Mouse (Mus musculus): ENCODE measurements at regions not wholly inside any gene's neighbourhood (a gene's known extent, or its start where the extent isn't known, plus 50 kb on each side); places are given as distances from the start of the nearest gene placed in this dataset.

GRCm38 (mm10) chr3:52196047-52196935 lies 71.8 kb upstream of the Foxo1 start:
- in situ Hi-C loops (cut with MboI): loop anchor here (10.0 kb wide), 1 partner anchor 491 kb away; no protein-coding TSS in a partner anchor

GRCm38 (mm10) chr3:52196936-52197246 lies 71.2 kb upstream of the Foxo1 start:
- in situ Hi-C loops (cut with MboI): loop anchor here (10.0 kb wide), 1 partner anchor 492 kb away; no protein-coding TSS in a partner anchor

- in situ Hi-C loops (cut with MboI): loop anchor here (10.0 kb wide), 1 partner anchor 493 kb away; no protein-coding TSS in a partner anchor
Observed at GRCm38 (mm10) chr3:52197982-52198750, 70.0 kb upstream of the Foxo1 start.

- in situ Hi-C loops (cut with MboI): loop anchor here (10.0 kb wide), 1 partner anchor 494 kb away; no protein-coding TSS in a partner anchor
Observed at GRCm38 (mm10) chr3:52198751-52199738, 69.1 kb upstream of the Foxo1 start.

GRCm38 (mm10) chr3:52200106-52200505 lies 68.0 kb upstream of the Foxo1 start:
- in situ Hi-C loops (cut with MboI): no loop called here

- in situ Hi-C loops (cut with MboI): no loop called here
Observed at GRCm38 (mm10) chr3:52210556-52211302, 57.4 kb upstream of the Foxo1 start.

GRCm38 (mm10) chr3:52211303-52211695 lies 56.8 kb upstream of the Foxo1 start:
- in situ Hi-C loops (cut with MboI): no loop called here

GRCm38 (mm10) chr3:52214114-52214513 lies 54.0 kb upstream of the Foxo1 start:
- in situ Hi-C loops (cut with MboI): no loop called here

GRCm38 (mm10) chr3:52215083-52215482 lies 53.1 kb upstream of the Foxo1 start:
- in situ Hi-C loops (cut with MboI): no loop called here

Measured in mature B cell (primary cell).